Mouse (Mus musculus) forebrain, embryonic 13.5 days (tissue): ENCODE results near the gene Ltb4r2. TPM values are rescaled to one million over a fixed set of nuclear protein-coding genes. Genes with fewer than 3 reads are reported as not detected.

Experiments
- ATAC-seq: fragments of 200-750 bp; cut with Nextera tagmentation; 2 replicates; pipeline ENCODE4 v1.8.0; 2017
- H3K27ac ChIP-seq: fragments of 300-500 bp; sonication (generic); 2 replicates; pipeline ENCODE4 v1.5.1; 2015; ENCODE audit warnings: inconsistent platforms, mild to moderate bottlenecking, moderate library complexity
- H3K27me3 ChIP-seq: fragments of 300-500 bp; sonication (generic); 2 replicates; pipeline ENCODE4 v1.6.1; 2015; ENCODE audit warnings: mild to moderate bottlenecking, inconsistent platforms
- H3K36me3 ChIP-seq: fragments of 300-500 bp; sonication (generic); 2 replicates; pipeline ENCODE4 v1.6.1; 2015; ENCODE audit warnings: mild to moderate bottlenecking, inconsistent platforms; ENCODE audit not compliant: poor library complexity, severe bottlenecking
- H3K4me1 ChIP-seq: fragments of 300-500 bp; sonication (generic); 2 replicates; pipeline ENCODE4 v1.6.1; 2015; ENCODE audit warnings: inconsistent platforms
- H3K4me2 ChIP-seq: fragments of 300-500 bp; sonication (generic); 2 replicates; pipeline ENCODE4 v1.6.1; 2015; ENCODE audit warnings: inconsistent platforms, mild to moderate bottlenecking, moderate library complexity
- H3K4me3 ChIP-seq: fragments of 300-500 bp; sonication (generic); 2 replicates; pipeline ENCODE4 v1.5.1; 2015; ENCODE audit warnings: mild to moderate bottlenecking, inconsistent platforms
- H3K9ac ChIP-seq: fragments of 300-500 bp; sonication (generic); 2 replicates; pipeline ENCODE4 v1.6.1; 2015; ENCODE audit warnings: mild to moderate bottlenecking, inconsistent platforms
- H3K9me3 ChIP-seq: fragments of 300-500 bp; sonication (generic); replicated peaks from 2 replicates; pipeline ENCODE4 v1.6.1; 2016; ENCODE audit warnings: inconsistent platforms
- WGBS: fragments of 180-500 bp; shearing (Covaris S2); methylation state at CpG from one replicate; pipeline ENCODE4 v1.1.7; 2015; 5-methylcytosine and 5-hydroxymethylcytosine counted together
- polyA plus RNA-seq: library from polyadenylated mRNA; unstranded; fragments of >200 nt; fragmentation: Nextera tagmentation; extraction: Ambion mirVana; gene quantifications from 2 replicates; pipeline ENCODE4 v1.2.1, GENCODE M21; 2015

The Ltb4r2 gene
- polyA plus RNA-seq, 1 experiment from 2014 or later, result 0.18 TPM

DNA sequence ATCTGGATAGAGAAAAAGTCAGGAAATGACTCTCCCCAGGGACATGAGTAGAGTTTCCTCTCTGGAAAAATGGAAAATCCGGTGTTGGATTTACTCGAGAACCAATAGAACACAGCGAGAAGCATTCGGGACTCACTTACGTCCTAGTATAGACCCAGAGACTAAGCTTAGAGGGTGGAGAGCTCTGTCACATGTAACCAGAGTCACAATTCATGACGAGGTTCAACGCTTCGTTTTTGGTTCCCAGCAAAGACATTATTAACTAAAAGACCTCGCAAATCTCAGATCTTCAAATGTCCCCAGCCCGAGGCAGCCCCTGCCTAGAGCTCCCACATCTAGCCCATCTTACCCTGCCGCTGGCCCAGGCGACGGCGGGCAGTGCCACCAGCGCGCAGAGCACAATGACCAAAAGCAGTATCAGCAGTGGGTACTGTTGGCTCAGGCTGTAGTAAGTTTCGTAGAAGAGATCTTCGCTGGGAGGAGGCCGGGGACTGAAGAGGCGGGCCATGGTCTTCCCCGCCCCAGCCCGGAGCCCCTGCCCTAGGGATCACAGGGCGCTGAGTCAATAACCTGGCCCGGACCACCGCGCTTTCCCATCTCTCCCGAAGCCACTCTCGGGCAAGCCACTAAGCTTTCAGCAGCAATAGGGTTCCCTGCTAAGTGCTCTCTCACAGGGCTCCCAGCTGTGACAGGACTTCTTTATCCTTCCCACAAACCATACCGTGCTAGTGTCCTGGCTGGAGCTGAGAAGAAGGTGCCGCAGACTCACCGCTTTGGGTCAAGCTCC is 22.1 kb downstream of the Ltb4r2 start:
- H3K9me3 ChIP-seq, result no peaks in the 10 kb centered on the region
- H3K27me3 ChIP-seq, result peaks cover 89% of the 10 kb centered on the region
- 2% methylated on average over 29 of the region's 31 CpGs for WGBS
- peaks cover 19% of the 10 kb centered on the region for H3K4me1 ChIP-seq
- peak overlapping the region; percentile 24 for H3K4me3 ChIP-seq
- 0 out of 2 replicates have a peak overlapping the region, but pooled peaks have one; percentile 5 for H3K9ac ChIP-seq
- H3K36me3 ChIP-seq, result no peaks in the 10 kb centered on the region
- H3K27ac ChIP-seq, result no peak overlapping the region
- peak overlapping the region; percentile 38 for H3K4me2 ChIP-seq
- ATAC-seq, result no peak

DNA sequence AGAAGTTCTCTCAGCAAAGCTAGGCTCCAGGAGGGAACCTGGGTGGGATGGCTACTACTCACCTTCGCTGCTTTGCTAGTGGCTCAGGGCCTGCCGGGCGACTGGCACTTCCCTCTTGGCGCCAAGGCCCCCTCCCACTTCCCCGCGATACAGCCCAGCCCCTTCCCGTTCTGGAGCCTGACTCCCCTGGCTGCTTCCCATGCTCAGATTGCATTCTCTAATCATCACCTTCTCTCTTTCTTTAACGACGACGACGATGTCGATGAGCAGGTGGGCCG is 22.7 kb downstream of the Ltb4r2 start, which contains the start of gene Adcy4:
Gene Adcy4 (minus strand): TSS at position 138 of the 278 bp plus-strand sequence.
- H3K4me1 ChIP-seq, result peaks cover 23% of the 10 kb centered on the region
- peak within 1 kb of the TSS; percentile 5; the same call in 1 of the 2 replicates for H3K9ac ChIP-seq
- H3K9me3 ChIP-seq, result no peaks in the 10 kb centered on the region
- no peak for ATAC-seq
- H3K27me3 ChIP-seq, result peaks cover 92% of the 10 kb centered on the region
- H3K4me3 ChIP-seq, result peak within 1 kb of the TSS; percentile 24
- 5% methylated on average over 13 of the region's 13 CpGs for WGBS
- H3K27ac ChIP-seq, result no peak within 1 kb of the TSS
- H3K4me2 ChIP-seq, result peak within 1 kb of the TSS; percentile 38
- no peaks in the 10 kb centered on the region for H3K36me3 ChIP-seq

DNA sequence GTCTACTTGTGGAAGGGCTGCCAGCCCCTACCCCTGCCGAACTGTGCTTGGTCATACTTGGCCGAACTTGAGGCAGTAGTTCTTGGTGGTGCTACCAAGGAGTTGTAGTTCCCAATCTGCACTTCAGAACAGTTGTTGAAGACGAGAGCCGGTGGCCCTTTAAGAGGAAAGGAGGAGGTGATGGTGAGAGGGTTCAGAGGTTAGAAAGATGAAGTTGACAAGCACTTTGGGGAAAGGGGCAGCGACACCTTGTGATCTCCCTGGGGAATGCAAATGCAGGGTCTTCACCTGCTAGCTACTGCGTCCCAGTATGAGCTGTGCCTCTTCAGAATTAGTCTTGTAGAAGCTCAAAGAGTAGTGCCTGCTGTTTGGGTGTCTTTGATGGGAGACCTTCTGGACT is 24.0 kb downstream of the Ltb4r2 start:
- no peak for ATAC-seq
- H3K27me3 ChIP-seq, result peaks cover 97% of the 10 kb centered on the region
- no peaks in the 10 kb centered on the region for H3K9me3 ChIP-seq
- no peak overlapping the region for H3K4me2 ChIP-seq
- H3K9ac ChIP-seq, result no peak overlapping the region
- H3K27ac ChIP-seq, result no peak overlapping the region
- WGBS, result 21% methylated on average over 6 of the region's 6 CpGs
- no peak overlapping the region for H3K4me3 ChIP-seq
- peaks cover 23% of the 10 kb centered on the region for H3K4me1 ChIP-seq
- no peaks in the 10 kb centered on the region for H3K36me3 ChIP-seq

DNA sequence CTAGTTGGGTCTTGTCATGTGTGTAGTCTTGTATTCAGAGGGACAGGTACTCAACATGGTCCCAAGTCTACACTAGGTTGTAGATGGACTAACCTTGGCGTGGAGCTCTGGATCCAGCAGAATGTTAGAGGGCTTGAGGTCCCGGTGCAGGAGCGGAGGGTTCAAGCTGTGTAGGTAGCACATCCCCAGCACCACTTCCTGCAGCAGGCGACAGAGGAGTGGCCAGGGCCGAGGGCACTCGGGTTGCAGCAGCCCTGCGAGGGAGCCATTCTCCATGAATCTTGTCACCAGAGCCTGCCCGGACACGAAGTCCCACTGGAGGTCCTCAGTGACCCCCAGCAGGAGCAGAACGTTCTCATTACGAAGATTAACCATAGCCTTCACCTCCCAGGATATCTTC is 26.5 kb downstream of the Ltb4r2 start:
- no peak overlapping the region for H3K4me2 ChIP-seq
- no peak overlapping the region for H3K9ac ChIP-seq
- no peaks in the 10 kb centered on the region for H3K9me3 ChIP-seq
- no peak overlapping the region for H3K4me3 ChIP-seq
- H3K27ac ChIP-seq, result no peak overlapping the region
- whole genome bisulfite sequencing, result 39% methylated on average over 11 of the region's 11 CpGs
- no peaks in the 10 kb centered on the region for H3K36me3 ChIP-seq
- ATAC-seq, result no peak
- H3K4me1 ChIP-seq, result peaks cover 17% of the 10 kb centered on the region
- peaks cover 78% of the 10 kb centered on the region for H3K27me3 ChIP-seq

DNA sequence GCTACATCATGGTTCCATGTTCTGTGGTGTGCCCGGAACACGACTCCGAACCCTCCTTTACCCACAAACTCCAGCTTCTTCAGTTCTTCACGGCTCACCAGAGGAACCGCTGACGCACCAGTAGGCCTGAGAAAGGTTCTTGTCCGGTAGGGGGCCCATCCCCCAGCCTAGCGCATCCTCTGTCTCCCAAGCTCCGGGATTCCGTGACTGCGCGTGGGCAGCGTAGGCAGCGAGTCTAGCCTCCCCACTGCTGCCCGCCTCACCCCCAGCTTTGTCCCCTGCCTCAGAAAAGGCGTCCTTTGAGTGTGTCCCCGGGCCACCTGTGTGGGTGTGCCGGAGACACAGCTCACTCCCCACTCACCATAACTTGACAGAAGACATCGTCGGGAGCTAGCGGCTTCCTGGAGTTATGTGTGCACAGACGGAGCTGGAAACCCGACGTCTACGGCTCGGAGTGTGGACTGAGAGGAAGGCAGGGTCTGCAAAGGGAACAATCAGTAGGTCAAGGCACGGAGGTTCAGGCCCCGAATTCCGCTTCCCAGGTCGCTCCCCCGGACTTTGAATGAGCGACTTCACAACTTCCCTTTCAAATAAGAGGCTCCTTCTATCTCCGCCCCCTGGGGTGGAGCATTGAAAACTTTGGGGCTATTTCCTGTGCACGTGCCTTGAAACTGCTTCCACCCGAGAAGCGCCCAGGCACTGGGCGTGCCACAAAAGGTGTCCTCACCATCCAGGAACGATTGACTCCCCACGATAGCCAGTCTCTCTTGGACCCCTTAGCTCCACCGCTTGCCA is 27.2 kb downstream of the Ltb4r2 start, which contains the start of gene Ripk3:
Gene Ripk3 (minus strand): TSS at position 610 of the 795 bp plus-strand sequence.
- Histone ChIP-seq H3K36me3 (no peaks in the 10 kb centered on the region), H3K9me3 (no peaks in the 10 kb centered on the region), H3K4me2 (peak within 1 kb of the TSS; percentile 47), H3K27me3 (peaks cover 74% of the 10 kb centered on the region), H3K27ac (no peak within 1 kb of the TSS), H3K4me1 (peaks cover 13% of the 10 kb centered on the region), H3K4me3 (peak within 1 kb of the TSS; percentile 21), H3K9ac (peak within 1 kb of the TSS; percentile 34; the same call in 1 of the 2 replicates)
- no peak for ATAC-seq
- 5% methylated on average over 40 of the region's 40 CpGs for WGBS

DNA sequence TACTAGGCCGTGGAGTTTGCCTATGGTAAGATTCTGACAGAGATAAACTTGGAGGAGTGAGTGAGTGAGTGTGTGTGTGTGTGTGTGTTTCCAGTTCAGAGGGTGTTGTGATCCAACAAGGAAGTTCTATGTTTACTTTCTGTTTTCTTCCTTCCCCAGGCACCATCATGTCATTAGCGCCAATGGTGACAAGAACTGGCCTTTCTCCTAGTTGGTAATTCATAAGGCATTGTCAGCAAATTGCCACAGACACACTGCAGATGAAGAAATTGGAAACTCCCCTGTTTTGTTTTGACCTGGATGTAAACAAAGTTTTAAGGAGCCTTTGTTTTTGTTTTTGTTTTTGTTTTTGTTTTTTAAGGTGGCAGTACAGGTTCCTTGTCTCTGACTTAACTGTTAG is 32.2 kb downstream of the Ltb4r2 start:
- 71% methylated on average over 2 of the region's 2 CpGs for WGBS

DNA sequence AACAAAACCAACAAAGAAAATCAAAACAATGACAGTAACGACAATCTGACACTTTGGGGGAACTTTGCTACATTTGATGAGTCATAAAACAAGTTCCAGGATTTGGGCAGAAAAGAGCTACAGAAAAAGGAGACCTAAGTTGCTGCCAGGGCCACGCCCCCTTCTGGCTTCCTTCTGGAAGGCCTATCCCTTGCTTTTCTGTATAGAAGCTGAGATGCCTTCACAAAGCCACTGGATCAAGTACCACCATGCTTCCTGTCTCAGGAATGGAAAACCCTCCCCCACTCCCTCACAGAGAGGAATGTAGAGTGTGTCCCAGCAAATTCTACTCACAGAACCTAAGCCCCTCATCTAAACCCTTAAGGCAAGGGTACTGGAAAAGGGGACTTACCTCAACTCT is 32.7 kb downstream of the Ltb4r2 start:
- peaks cover 19% of the 10 kb centered on the region for H3K27me3 ChIP-seq
- no peaks in the 10 kb centered on the region for H3K4me1 ChIP-seq
- H3K36me3 ChIP-seq, result no peaks in the 10 kb centered on the region
- no peaks in the 10 kb centered on the region for H3K9me3 ChIP-seq
- H3K27ac ChIP-seq, result no peak overlapping the region
- no peak overlapping the region for H3K9ac ChIP-seq
- no peak overlapping the region for H3K4me3 ChIP-seq
- WGBS, result 63% methylated on average over 2 of the region's 2 CpGs
- no peak overlapping the region for H3K4me2 ChIP-seq
- no peak for ATAC-seq

More for the DNA sequence above, 32.2 kb downstream of the Ltb4r2 start:
- peaks cover 3% of the 10 kb centered on the region; the same call in 1 of the 2 replicates for H3K4me1 ChIP-seq
- no peak overlapping the region for H3K9ac ChIP-seq
- peaks cover 24% of the 10 kb centered on the region for H3K27me3 ChIP-seq
- ATAC-seq, result no peak
- no peak overlapping the region for H3K27ac ChIP-seq
- H3K36me3 ChIP-seq, result no peaks in the 10 kb centered on the region
- no peaks in the 10 kb centered on the region for H3K9me3 ChIP-seq
- no peak overlapping the region for H3K4me3 ChIP-seq
- no peak overlapping the region for H3K4me2 ChIP-seq

DNA sequence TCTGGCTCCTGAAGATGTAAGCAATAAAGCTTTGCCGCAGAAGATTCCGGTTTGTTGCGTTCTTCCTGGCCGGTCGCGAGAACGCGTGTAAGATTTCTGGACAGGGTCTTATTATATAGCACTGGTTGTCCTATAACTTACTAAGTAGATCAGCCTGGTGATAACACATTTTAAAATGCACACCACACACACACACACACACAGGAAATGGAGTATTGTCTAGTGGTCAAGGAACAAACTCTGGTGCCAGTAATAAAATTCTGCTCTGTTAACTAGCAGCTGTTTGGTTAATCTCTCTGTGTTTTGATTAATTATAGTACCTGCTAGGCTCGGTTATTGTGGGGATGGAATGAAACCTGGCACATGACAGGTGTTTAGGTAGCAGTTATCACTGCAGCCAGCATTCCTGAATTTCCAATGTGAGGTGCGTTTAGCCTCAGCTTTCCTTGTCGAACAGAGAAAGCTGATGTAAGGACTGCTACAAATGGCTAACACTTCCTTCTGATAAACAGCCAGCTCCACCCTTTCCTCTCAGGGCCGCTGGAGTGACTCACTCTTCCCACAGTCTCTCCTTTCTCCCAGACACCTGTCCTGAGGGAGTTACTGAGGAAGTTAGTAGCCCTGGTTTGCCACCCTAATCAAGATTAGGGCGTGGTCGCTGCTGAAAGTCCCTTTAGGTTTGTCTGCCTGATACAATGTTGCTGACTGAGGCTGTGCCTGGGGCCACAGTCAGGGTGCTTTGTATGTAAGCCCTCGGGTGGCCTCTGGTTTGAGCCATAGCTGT is 34.3 kb downstream of the Ltb4r2 start:
- Histone ChIP-seq H3K4me1 (no peaks in the 10 kb centered on the region), H3K27me3 (peaks cover 3% of the 10 kb centered on the region; the same call in 1 of the 2 replicates), H3K4me2 (no peak overlapping the region), H3K4me3 (no peak overlapping the region), H3K27ac (no peak overlapping the region), H3K9me3 (no peaks in the 10 kb centered on the region), H3K9ac (no peak overlapping the region), H3K36me3 (no peaks in the 10 kb centered on the region)
- WGBS, result 84% methylated on average over 15 of the region's 15 CpGs
- no peak for ATAC-seq

Other genes starting within 250 kb of the Ltb4r2 start
- gene Nrl, start 236.4 kb upstream of the Ltb4r2 start, polyA plus RNA-seq, result not detected in 2 replicates
- gene Pck2, start 221.2 kb upstream of the Ltb4r2 start, polyA plus RNA-seq, result 17.9 and 18.1 TPM in 2 replicates
- 108 and 115 TPM in 2 replicates for gene Dcaf11, start 201.4 kb upstream of the Ltb4r2 start, polyA plus RNA-seq
- gene A730061H03Rik, start 201.0 kb upstream of the Ltb4r2 start, polyA plus RNA-seq, result 0.63 TPM in 1 of 2 replicates, not detected in the other
- not detected in 2 replicates for gene Fitm1, start 185.8 kb upstream of the Ltb4r2 start, polyA plus RNA-seq
- gene Psme1, start 183.3 kb upstream of the Ltb4r2 start, polyA plus RNA-seq, result 154 and 156 TPM in 2 replicates
- 8.2 and 8.8 TPM in 2 replicates for gene Emc9, start 176.1 kb upstream of the Ltb4r2 start, polyA plus RNA-seq
- 200 and 206 TPM in 2 replicates for gene Psme2, start 170.3 kb upstream of the Ltb4r2 start, polyA plus RNA-seq
- gene Rnf31, start 169.7 kb upstream of the Ltb4r2 start, polyA plus RNA-seq, result 13.3 and 22.0 TPM in 2 replicates
- 6.9 and 7.2 TPM in 2 replicates for gene Irf9, start 157.9 kb upstream of the Ltb4r2 start, polyA plus RNA-seq
- 7.9 and 9.3 TPM in 2 replicates for gene Rec8, start 143.4 kb upstream of the Ltb4r2 start, polyA plus RNA-seq
- 65.5 and 76.0 TPM in 2 replicates for gene Ipo4, start 125.5 kb upstream of the Ltb4r2 start, polyA plus RNA-seq
- 1.1 and 1.5 TPM in 2 replicates for gene Gm49378, start 123.5 kb upstream of the Ltb4r2 start, polyA plus RNA-seq
- 64.3 and 71.3 TPM in 2 replicates for gene Tm9sf1, start 117.6 kb upstream of the Ltb4r2 start, polyA plus RNA-seq
- 0.57 and 0.67 TPM in 2 replicates for gene Tssk4, start 111.2 kb upstream of the Ltb4r2 start, polyA plus RNA-seq
- 66.3 and 70.1 TPM in 2 replicates for gene Mdp1, start 100.9 kb upstream of the Ltb4r2 start, polyA plus RNA-seq
- gene Gmpr2, start 89.5 kb upstream of the Ltb4r2 start, polyA plus RNA-seq, result 57.5 and 60.4 TPM in 2 replicates
- gene Nedd8, start 89.3 kb upstream of the Ltb4r2 start, polyA plus RNA-seq, result 665 and 692 TPM in 2 replicates
- gene Tinf2, start 79.6 kb upstream of the Ltb4r2 start, polyA plus RNA-seq, result 45.1 and 51.6 TPM in 2 replicates
- gene Tgm1, start 47.5 kb upstream of the Ltb4r2 start, polyA plus RNA-seq, result 0.13 and 0.21 TPM in 2 replicates
- gene Rabggta, start 39.2 kb upstream of the Ltb4r2 start, polyA plus RNA-seq, result 33.5 and 37.8 TPM in 2 replicates
- gene Dhrs1, start 15.7 kb upstream of the Ltb4r2 start, polyA plus RNA-seq, result 77.1 and 78.8 TPM in 2 replicates
- gene Nop9, start 15.7 kb upstream of the Ltb4r2 start, polyA plus RNA-seq, result 44.4 and 46.4 TPM in 2 replicates
- gene Cideb, start 3.0 kb upstream of the Ltb4r2 start, polyA plus RNA-seq, result 0.20 and 0.23 TPM in 2 replicates
- 0.45 TPM in 1 of 2 replicates, not detected in the other for gene Ltb4r1, start 4.5 kb downstream of the Ltb4r2 start, polyA plus RNA-seq
- 3.6 and 5.4 TPM in 2 replicates for gene Adcy4, start 22.7 kb downstream of the Ltb4r2 start, polyA plus RNA-seq
- gene Ripk3, start 27.4 kb downstream of the Ltb4r2 start, polyA plus RNA-seq, result 2.1 and 2.4 TPM in 2 replicates
- gene Nfatc4, start 61.7 kb downstream of the Ltb4r2 start, polyA plus RNA-seq, result 17.0 and 18.9 TPM in 2 replicates
- 9.3 and 12.4 TPM in 2 replicates for gene Nynrin, start 92.6 kb downstream of the Ltb4r2 start, polyA plus RNA-seq
- 0.08 and 0.18 TPM in 2 replicates for gene Cbln3, start 123.0 kb downstream of the Ltb4r2 start, polyA plus RNA-seq
- gene Khnyn, start 123.5 kb downstream of the Ltb4r2 start, polyA plus RNA-seq, result 9.6 and 10.8 TPM in 2 replicates
- gene Sdr39u1, start 138.9 kb downstream of the Ltb4r2 start, polyA plus RNA-seq, result 71.0 and 72.3 TPM in 2 replicates
- not detected in 2 replicates for gene Cma1, start 183.2 kb downstream of the Ltb4r2 start, polyA plus RNA-seq
- not detected in 2 replicates for gene Cma2, start 189.6 kb downstream of the Ltb4r2 start, polyA plus RNA-seq